Mouse (Mus musculus): Measurements from ENCODE around the gene Vapa.

GRCm38 (mm10) chr17:65607574-65608311 is 5.6 kb downstream of the Vapa start:
- TF ChIP-seq GATA1 (IDR thresholded peaks at IDR 0.05; ENCODE audit: low read length) (no peak), TAL1 (IDR thresholded peaks at IDR 0.05; ENCODE audit: low read length) (no peak)
